Mouse (Mus musculus): ENCODE results near the gene Oscar.
A peak's percentile ranks its signal among the peaks of the same experiment; 100 is the strongest.

Gene Oscar

GRCm38 (mm10) chr7:3616057-3616388 lies at the start of gene Oscar:
Gene Oscar (minus strand): TSS chr7:3616157.
- DNase-seq (ENCODE audit: low read depth, low spot score), result no peak

- DNase-seq (ENCODE audit: low read depth, low spot score), result peak; percentile 96
Observed at GRCm38 (mm10) chr7:3665215-3666114, 49.5 kb upstream of the Oscar start, which contains the start of gene Leng1. Gene Leng1 (minus strand): TSS chr7:3665840.

- DNase-seq (ENCODE audit: low read depth, low spot score), result no peak
Observed at GRCm38 (mm10) chr7:3664524-3665214, 48.7 kb upstream of the Oscar start.

- DNase-seq (ENCODE audit: low read depth, low spot score), result no peak
Observed at GRCm38 (mm10) chr7:3658578-3658977, 42.6 kb upstream of the Oscar start.

- DNase-seq (ENCODE audit: low read depth, low spot score), result no peak
Observed at GRCm38 (mm10) chr7:3656966-3657365, 41.0 kb upstream of the Oscar start.

GRCm38 (mm10) chr7:3646641-3647040 lies 30.7 kb upstream of the Oscar start:
- no peak for DNase-seq (ENCODE audit: low read depth, low spot score)

- no peak for DNase-seq (ENCODE audit: low read depth, low spot score)
Observed at GRCm38 (mm10) chr7:3646188-3646587, 30.2 kb upstream of the Oscar start.

GRCm38 (mm10) chr7:3645488-3646025 lies 29.6 kb upstream of the Oscar start:
- no peak for DNase-seq (ENCODE audit: low read depth, low spot score)

GRCm38 (mm10) chr7:3644672-3645487 lies 28.9 kb upstream of the Oscar start, which contains the start of gene Cnot3:
Gene Cnot3 (plus strand): TSS chr7:3645268.
- DNase-seq (ENCODE audit: low read depth, low spot score), result peak; percentile 99

GRCm38 (mm10) chr7:3644348-3644671 lies 28.4 kb upstream of the Oscar start:
- no peak for DNase-seq (ENCODE audit: low read depth, low spot score)

GRCm38 (mm10) chr7:3643843-3644242 lies 27.9 kb upstream of the Oscar start:
- no peak for DNase-seq (ENCODE audit: low read depth, low spot score)

- DNase-seq (ENCODE audit: low read depth, low spot score), result no peak
Observed at GRCm38 (mm10) chr7:3643412-3643811, 27.5 kb upstream of the Oscar start.

GRCm38 (mm10) chr7:3630478-3630815 lies 14.5 kb upstream of the Oscar start:
- no peak for DNase-seq (ENCODE audit: low read depth, low spot score)

- DNase-seq (ENCODE audit: low read depth, low spot score), result peak; percentile 96
Observed at GRCm38 (mm10) chr7:3629543-3630477, 13.9 kb upstream of the Oscar start, which contains the start of the genes Tfpt and Prpf31. Gene Tfpt (minus strand): TSS chr7:3629929. Gene Prpf31 (plus strand): TSS chr7:3629985.

GRCm38 (mm10) chr7:3629030-3629429 lies 13.1 kb upstream of the Oscar start:
- DNase-seq (ENCODE audit: low read depth, low spot score), result no peak

GRCm38 (mm10) chr7:3617242-3617995 lies 1.5 kb upstream of the Oscar start, which contains the start of gene Ndufa3:
Gene Ndufa3 (plus strand): TSS chr7:3617373.
- DNase-seq (ENCODE audit: low read depth, low spot score), result peak; percentile 89

GRCm38 (mm10) chr7:3616389-3617241 lies 658 bp upstream of the Oscar start:
- no peak for DNase-seq (ENCODE audit: low read depth, low spot score)

- DNase-seq (ENCODE audit: low read depth, low spot score), result no peak
Observed at GRCm38 (mm10) chr7:3614021-3614420, 1.9 kb downstream of the Oscar start.

- no peak for DNase-seq (ENCODE audit: low read depth, low spot score)
Observed at GRCm38 (mm10) chr7:3611006-3611405, 5.0 kb downstream of the Oscar start.
